Mouse (Mus musculus) CH12.LX (cell line): ENCODE measurements around the gene Sipa1l2. TPM values are rescaled to one million over a fixed set of nuclear protein-coding genes. Genes with fewer than 3 reads are reported as not detected.

Experiments
- DNase-seq: peaks from one replicate; pipeline ENCODE4 v3.0.0-alpha.2; 2013; ENCODE audit errors: extremely low read depth
- H3K27ac ChIP-seq: 2 replicates; pipeline ENCODE4 v1.5.1; 2012; ENCODE audit warnings: low read depth, mild to moderate bottlenecking, control low read depth, moderate library complexity; ENCODE audit not compliant: insufficient read depth
- H3K27me3 ChIP-seq: replicated peaks from 2 replicates; pipeline ENCODE3; 2012; ENCODE audit warnings: inconsistent platforms
- H3K36me3 ChIP-seq, 2 experiments: replicated peaks in 1 of 2; 2 replicates each; pipeline versions ENCODE3 to v1.6.1; 2012; ENCODE audit warnings: inconsistent platforms in 1 of 2, low read length in 1 of 2, mild to moderate bottlenecking in 1 of 2, mixed read lengths in 1 of 2, moderate library complexity in 1 of 2; ENCODE audit not compliant: control insufficient read depth in 1 of 2, insufficient read depth in 1 of 2
- H3K4me1 ChIP-seq, 2 experiments: 2 replicates each; pipeline ENCODE4 v1.6.1; 2012; ENCODE audit warnings: inconsistent platforms in 1 of 2, moderate library complexity in 1 of 2; ENCODE audit not compliant: insufficient read depth in 2 of 2, control insufficient read depth in 1 of 2
- H3K4me2 ChIP-seq: 2 replicates; pipeline ENCODE4 v1.6.1; 2012; ENCODE audit warnings: low read depth, mild to moderate bottlenecking, control low read depth; ENCODE audit not compliant: poor library complexity, insufficient read depth, severe bottlenecking
- H3K4me3 ChIP-seq, 3 experiments: fragments of 150-350 bp in 1 of 3; sonication (generic) in 1 of 3; replicated peaks in 1 of 3; 2 replicates each; pipeline versions ENCODE3 to v1.5.1; 2011 to 2012; ENCODE audit warnings: low read depth in 2 of 3, low read length in 2 of 3, mild to moderate bottlenecking in 2 of 3, moderate library complexity in 2 of 3, control low read depth in 1 of 3, improper control_type of control experiment in 1 of 3, inconsistent platforms in 1 of 3, mixed read lengths in 1 of 3; ENCODE audit not compliant: poor library complexity in 1 of 3
- H3K79me2 ChIP-seq: replicated peaks from 2 replicates; pipeline ENCODE4 v1.6.1; 2012; ENCODE audit warnings: mild to moderate bottlenecking, moderate library complexity; ENCODE audit not compliant: control insufficient read depth, poor library complexity, insufficient read depth, severe bottlenecking; ENCODE audit errors: extremely low read depth
- H3K9ac ChIP-seq: 2 replicates; pipeline ENCODE4 v1.6.1; 2012; ENCODE audit warnings: low read depth, mild to moderate bottlenecking, control low read depth, moderate library complexity; ENCODE audit not compliant: insufficient read depth
- H3K9me3 ChIP-seq: replicated peaks from 2 replicates; pipeline ENCODE3; 2012; ENCODE audit warnings: low read length, inconsistent platforms, mixed read lengths
- CHD1 ChIP-seq: IDR thresholded peaks from 2 replicates; pipeline ENCODE4 v1.6.1; 2012; ENCODE audit warnings: low read depth, low read length, improper control_type of control experiment, inconsistent platforms
- IRF4 ChIP-seq: IDR thresholded peaks from 2 replicates; pipeline ENCODE4 v1.6.1; 2014; ENCODE audit warnings: low read depth, mild to moderate bottlenecking, inconsistent platforms, low read length, improper control_type of control experiment
- JUN ChIP-seq: IDR thresholded peaks from 2 replicates; pipeline ENCODE4 v1.6.1; 2011; ENCODE audit warnings: low read depth, mild to moderate bottlenecking, low read length, improper control_type of control experiment, moderate library complexity; ENCODE audit not compliant: insufficient read depth
- MAFK ChIP-seq: IDR thresholded peaks from 2 replicates; pipeline ENCODE4 v1.6.1; 2011; ENCODE audit warnings: low read length, improper control_type of control experiment; ENCODE audit not compliant: insufficient replicate concordance
- MAX ChIP-seq: IDR thresholded peaks from 2 replicates; pipeline ENCODE4 v1.6.1; 2011; ENCODE audit warnings: low read length, improper control_type of control experiment
- MAZ ChIP-seq: IDR thresholded peaks from 2 replicates; pipeline ENCODE4 v1.6.1; 2012; ENCODE audit warnings: low read depth, mild to moderate bottlenecking, inconsistent platforms, low read length, improper control_type of control experiment, moderate library complexity
- NELFE ChIP-seq: IDR thresholded peaks from 2 replicates; pipeline ENCODE4 v1.6.1; 2011; ENCODE audit warnings: low read depth, low read length, improper control_type of control experiment
- PAX5 ChIP-seq: IDR thresholded peaks from 2 replicates; pipeline ENCODE4 v1.6.1; 2012; ENCODE audit warnings: low read length, inconsistent platforms, mixed read lengths
- POLR2A ChIP-seq: IDR thresholded peaks from 2 replicates; pipeline ENCODE4 v1.6.1; 2011; ENCODE audit warnings: low read depth, mild to moderate bottlenecking, improper control_type of control experiment, low read length
- RAD21 ChIP-seq: IDR thresholded peaks from 2 replicates; pipeline ENCODE4 v1.6.1; 2011; ENCODE audit warnings: low read depth, mild to moderate bottlenecking, low read length, improper control_type of control experiment, moderate library complexity
- TBP ChIP-seq: conservative IDR thresholded peaks from 2 replicates; pipeline ENCODE4 v1.6.1; 2011; ENCODE audit warnings: low read depth, low read length, improper control_type of control experiment
- TCF12 ChIP-seq: IDR thresholded peaks from 2 replicates; pipeline ENCODE4 v1.6.1; 2014; ENCODE audit warnings: low read depth, mild to moderate bottlenecking, inconsistent platforms, low read length, improper control_type of control experiment
- USF1 ChIP-seq: IDR thresholded peaks from 2 replicates; pipeline ENCODE4 v1.6.1; 2014; ENCODE audit warnings: low read depth, mild to moderate bottlenecking, inconsistent platforms, low read length, improper control_type of control experiment
- USF2 ChIP-seq: conservative IDR thresholded peaks from 2 replicates; pipeline ENCODE4 v1.6.1; 2011; ENCODE audit warnings: low read depth, low read length, improper control_type of control experiment
- ZMIZ1 ChIP-seq: IDR thresholded peaks from 2 replicates; pipeline ENCODE4 v1.6.1; 2012; ENCODE audit warnings: low read depth, mild to moderate bottlenecking, inconsistent platforms, low read length, improper control_type of control experiment
- dilution Hi-C: fragments of 300-500 bp; cut with MboI; formaldehyde crosslinking; loops from 2 replicates; pipeline ENCODE4 v1.14.3; 2020; ENCODE audit warnings: low sequenced_read_pairs; ENCODE audit not compliant: extremely low pct_unique_long_range_greater_than_20kb, extremely low pct_ligation_motif_present
- in situ Hi-C: fragments of 300-500 bp; cut with MboI; formaldehyde crosslinking; loops from 3 replicates; pipeline ENCODE4 v1.14.3; 2019; ENCODE audit warnings: low sequenced_read_pairs, low pct_ligation_motif_present, low pct_unique_long_range_greater_than_20kb, mixed read lengths
- polyA plus RNA-seq: library from polyadenylated mRNA; unstranded; fragments of >175 nt; gene quantifications from 2 replicates; pipeline ENCODE4 v1.2.1, GENCODE M21; 2012; ENCODE audit warnings: low read depth; ENCODE audit not compliant: insufficient read length
- total RNA-seq, 2 experiments: library from RNA; depleted of rRNA; stranded (reverse); fragments of 300-350 nt in 1 of 2; fragments of >200 nt in 1 of 2; gene quantifications; 2 replicates each; pipeline ENCODE4 v1.2.3; 2012 to 2014

The Sipa1l2 gene
- total and polyA plus RNA-seq, 3 experiments = 2.0 to 5.6 (median 2.7) TPM

GRCm38 (mm10) chr8:125414651-125415050, 155.0 kb downstream of the Sipa1l2 start:
- dilution Hi-C loops = no loop called here
- no peaks in the 10 kb centered on the region for H3K9me3 ChIP-seq
- DNase-seq = no peak
- no peaks in the 10 kb centered on the region for H3K79me2 ChIP-seq
- no peak overlapping the region for H3K4me3 ChIP-seq
- no peak overlapping the region for H3K4me2 ChIP-seq
- no peak overlapping the region for H3K27ac ChIP-seq
- peaks cover 6 to 14% of the 10 kb centered on the region in 2 experiments for H3K36me3 ChIP-seq
- peaks cover 16 to 50% of the 10 kb centered on the region in 2 experiments for H3K4me1 ChIP-seq
- no peak for TF ChIP-seq IRF4
- TF ChIP-seq TCF12 = no peak
- no peak for TF ChIP-seq PAX5
- TF ChIP-seq MAX = no peak
- TF ChIP-seq USF2 = no peak
- no peak for TF ChIP-seq MAFK
- no peak for TF ChIP-seq NELFE
- TF ChIP-seq USF1 = no peak
- no peak for TF ChIP-seq ZMIZ1
- TF ChIP-seq JUN = no peak
- no peak for TF ChIP-seq MAZ
- no peak for TF ChIP-seq TBP
- TF ChIP-seq, all 38 proteins: peak for 0
- in situ Hi-C loops = no loop called here
- Histone ChIP-seq H3K9ac (no peak overlapping the region), H3K27me3 (no peaks in the 10 kb centered on the region)

- no peaks in the 10 kb centered on the region for H3K9me3 ChIP-seq
Measured at GRCm38 (mm10) chr8:125413001-125413909, 156.4 kb downstream of the Sipa1l2 start.

More at GRCm38 (mm10) chr8:125413001-125413909, 156.4 kb downstream of the Sipa1l2 start:
- Histone ChIP-seq H3K9ac (no peak overlapping the region), H3K27ac (no peak overlapping the region), H3K4me3 (no peak overlapping the region), H3K4me2 (no peak overlapping the region), H3K36me3 (peaks cover 0 to 6% of the 10 kb centered on the region in 2 experiments), H3K27me3 (no peaks in the 10 kb centered on the region), H3K4me1 (peaks cover 21 to 56% of the 10 kb centered on the region in 2 experiments), H3K79me2 (no peaks in the 10 kb centered on the region)
- DNase-seq = no peak
- no peak for TF ChIP-seq POLR2A
- TF ChIP-seq CHD1 = no peak
- no peak for TF ChIP-seq TBP
- TF ChIP-seq PAX5 = no peak
- TF ChIP-seq RAD21 = no peak
- in situ Hi-C loops (no loop called here), dilution Hi-C loops (no loop called here)
